Mouse (Mus musculus) kidney, embryonic 15.5 days (tissue): ENCODE measurements at regions not wholly inside any gene's neighbourhood (a gene's known extent, or its start where the extent isn't known, plus 50 kb on each side); places are given as distances from the start of the nearest gene placed in this dataset.

Source experiments
- ATAC-seq: fragments of 200-750 bp; cut with Nextera tagmentation; replicated peaks from 2 replicates; pipeline ENCODE4 v1.8.0; 2017; ENCODE audit warnings: moderate TSS enrichment; ENCODE audit not compliant: low FRiP score
- H3K27ac ChIP-seq: fragments of 300-500 bp; sonication (generic); 2 replicates; pipeline ENCODE4 v1.5.1; 2015; ENCODE audit warnings: mild to moderate bottlenecking, inconsistent platforms
- H3K27me3 ChIP-seq: fragments of 300-500 bp; sonication (generic); 2 replicates; pipeline ENCODE4 v1.6.1; 2015; ENCODE audit warnings: inconsistent platforms
- H3K36me3 ChIP-seq: fragments of 300-500 bp; sonication (generic); 2 replicates; pipeline ENCODE4 v1.6.1; 2015; ENCODE audit warnings: inconsistent platforms
- H3K4me1 ChIP-seq: fragments of 300-500 bp; sonication (generic); 2 replicates; pipeline ENCODE4 v1.6.1; 2015; ENCODE audit warnings: inconsistent platforms
- H3K4me2 ChIP-seq: fragments of 300-500 bp; sonication (generic); 2 replicates; pipeline ENCODE4 v1.6.1; 2015; ENCODE audit warnings: moderate library complexity, mild to moderate bottlenecking, inconsistent platforms
- H3K4me3 ChIP-seq: fragments of 300-500 bp; sonication (generic); replicated peaks from 2 replicates; pipeline ENCODE4 v1.5.1; 2015; ENCODE audit warnings: mild to moderate bottlenecking, inconsistent platforms
- H3K9ac ChIP-seq: fragments of 300-500 bp; sonication (generic); 2 replicates; pipeline ENCODE4 v1.6.1; 2015; ENCODE audit warnings: mild to moderate bottlenecking, inconsistent platforms
- H3K9me3 ChIP-seq: fragments of 300-500 bp; sonication (generic); replicated peaks from 2 replicates; pipeline ENCODE4 v1.6.1; 2016; ENCODE audit warnings: inconsistent platforms
- WGBS: fragments of 180-500 bp; shearing (Covaris S2); methylation state at CpG from one replicate; pipeline ENCODE4 v1.1.7; 2015; ENCODE audit warnings: mixed read lengths; 5-methylcytosine and 5-hydroxymethylcytosine counted together

DNA sequence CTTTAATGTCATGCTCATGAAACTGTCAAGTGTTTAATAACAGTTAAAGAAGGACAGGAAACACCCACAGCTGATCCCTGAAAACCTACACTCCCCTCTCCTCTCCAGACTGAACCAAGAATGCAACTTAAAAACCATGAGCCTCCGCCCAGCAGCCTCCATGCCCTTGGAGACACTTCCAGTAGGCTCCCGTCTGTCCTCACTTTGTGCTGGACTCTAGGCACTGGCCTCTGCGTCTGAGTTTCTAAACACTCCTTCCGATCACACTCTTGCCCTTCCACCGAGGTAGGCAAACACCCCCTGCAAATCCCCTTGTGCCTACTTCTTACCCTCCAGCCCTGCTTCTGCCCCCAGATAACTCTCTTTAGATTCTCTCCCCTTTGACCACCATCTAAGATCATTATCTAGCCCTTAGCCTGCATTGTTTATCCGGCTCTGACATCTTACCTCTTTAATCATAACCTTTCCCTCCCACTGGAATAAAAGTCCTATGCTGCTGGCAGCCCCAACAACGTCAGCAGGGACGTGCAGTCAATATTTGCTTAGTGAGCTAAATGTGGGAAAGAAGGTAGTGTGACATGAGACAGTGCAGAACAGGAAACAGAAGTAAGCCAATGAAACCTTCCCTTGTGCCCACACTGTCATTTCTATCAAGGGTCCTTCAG is 52.5 kb upstream of the Dhx40 start:
- H3K9ac ChIP-seq, result no peak overlapping the region
- H3K27me3 ChIP-seq, result no peaks in the 10 kb centered on the region
- H3K4me2 ChIP-seq, result no peak overlapping the region
- 51% methylated on average over 8 of the region's 8 CpGs for WGBS
- H3K9me3 ChIP-seq, result no peaks in the 10 kb centered on the region
- H3K4me1 ChIP-seq, result peaks cover 8% of the 10 kb centered on the region; the same call in 1 of the 2 replicates
- H3K4me3 ChIP-seq, result no peak overlapping the region
- H3K27ac ChIP-seq, result no peak overlapping the region
- H3K36me3 ChIP-seq, result no peaks in the 10 kb centered on the region
- no peak for ATAC-seq

GRCm38 (mm10) chr11:86859236-86859817 is 51.8 kb upstream of the Dhx40 start:
- H3K4me1 ChIP-seq, result peaks cover 8% of the 10 kb centered on the region; the same call in 1 of the 2 replicates
- H3K4me2 ChIP-seq, result no peak overlapping the region
- H3K27me3 ChIP-seq, result no peaks in the 10 kb centered on the region
- no peaks in the 10 kb centered on the region for H3K36me3 ChIP-seq
- H3K9ac ChIP-seq, result no peak overlapping the region
- no peak overlapping the region for H3K27ac ChIP-seq
- 84% methylated on average over 9 of the region's 9 CpGs for WGBS
- H3K9me3 ChIP-seq, result no peaks in the 10 kb centered on the region
- no peak overlapping the region for H3K4me3 ChIP-seq
- no peak for ATAC-seq

- Histone ChIP-seq H3K27me3 (no peaks in the 10 kb centered on the region), H3K9ac (no peak overlapping the region), H3K4me2 (no peak overlapping the region), H3K9me3 (no peaks in the 10 kb centered on the region), H3K36me3 (no peaks in the 10 kb centered on the region), H3K27ac (no peak overlapping the region), H3K4me1 (peaks cover 11% of the 10 kb centered on the region; the same call in 1 of the 2 replicates), H3K4me3 (no peak overlapping the region)
- no peak for ATAC-seq
- 87% methylated on average over 3 of the region's 3 CpGs for WGBS
These were observed 50.7 kb upstream of the Dhx40 start for GRCm38 (mm10) chr11:86858211-86858610.
